Mouse (Mus musculus): Measurements from ENCODE around the gene Cst9.

Cst9 gene

GRCm38 (mm10) chr2:148877016-148877770, 42.2 kb downstream of the Cst9 start:
- DNase-seq (ENCODE audit: low spot score in 2 of 2): no peak

GRCm38 (mm10) chr2:148878641-148879130, 43.7 kb downstream of the Cst9 start:
- DNase-seq (ENCODE audit: low spot score in 2 of 2): no peak

DNA sequence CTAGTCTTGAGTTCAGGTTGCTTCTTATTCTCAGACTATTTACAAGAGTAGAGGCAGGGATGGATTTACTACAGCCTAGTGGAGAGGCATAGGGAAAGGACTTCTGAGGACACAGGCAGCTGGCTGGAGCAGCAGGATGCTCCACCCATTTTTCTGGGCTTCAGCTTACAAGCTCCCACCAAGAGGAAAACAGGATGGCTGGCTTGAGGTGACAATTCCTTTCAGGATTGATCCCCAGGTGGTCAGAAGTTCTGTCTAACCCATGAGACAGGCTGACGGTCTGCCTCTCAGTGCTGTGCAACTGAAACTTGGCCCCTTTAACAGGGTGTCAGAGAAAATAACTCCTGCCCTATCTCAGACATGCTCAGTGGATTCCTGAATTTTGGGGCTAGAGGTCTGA, 44.3 kb downstream of the Cst9 start:
- DNase-seq (ENCODE audit: low spot score in 2 of 2): no peak

- DNase-seq (ENCODE audit: low spot score in 2 of 2): no peak
Observed at GRCm38 (mm10) chr2:148884738-148885137, 49.8 kb downstream of the Cst9 start.
